Mouse (Mus musculus) liver, postnatal 0 days (tissue): ENCODE data around the gene Adora3.

Experiments
- CTCF ChIP-seq: sonication (generic); IDR thresholded peaks from 2 replicates; pipeline ENCODE4 v1.5.1; 2016; ENCODE audit warnings: antibody characterized with exemption, low read depth
- EP300 ChIP-seq: IDR thresholded peaks from 2 replicates; pipeline ENCODE4 v1.6.1; 2016; ENCODE audit warnings: antibody characterized with exemption, low read depth, mild to moderate bottlenecking

- TF ChIP-seq CTCF (no peak), EP300 (0 out of 2 replicates have a peak, but pooled peaks have one; percentile 15)
Measured at GRCm38 (mm10) chr3:105868135-105868534, 2.5 kb upstream of the Adora3 start.
